12 mouse cellular contexts compared by ENCODE assay signal in genomic region chr16:95705771-95706170, GRCm38 (mm10). TPM values are rescaled to one million over a fixed set of nuclear protein-coding genes. Genes with fewer than 3 reads are reported as not detected.
A peak's percentile ranks its signal among the peaks of the same experiment; 100 is the strongest.
DNase-seq lines count a peak whose midpoint lies in the region; ATAC-seq and TF ChIP-seq lines count a peak whose summit lies in the region.
"Had no signal": no experiment of that assay in that cellular context is flagged by ENCODE, and none has a peak within 500 bp of the region (broad histone marks: within the 10 kb centered on the region; RNA-seq: fewer than 3 reads in every experiment).

No protein-coding gene starts in this region.

- peaks cover 16% of the 10 kb centered on the region for H3K4me1 ChIP-seq in hindbrain, embryonic 12.5 days
- H3K4me1 ChIP-seq in hindbrain, embryonic 13.5 days (replicated peaks) = peaks cover 32% of the 10 kb centered on the region
- peaks cover 35% of the 10 kb centered on the region for H3K4me1 ChIP-seq in thymus, adult 2 months (replicated peaks; ENCODE audit: control insufficient read depth, insufficient read depth, low read length)
- H3K4me1 ChIP-seq in limb, embryonic 11.5 days (ENCODE audit: control insufficient read depth, insufficient read depth, low read length) = peaks cover 28% of the 10 kb centered on the region

- no peak overlapping the region for H3K27ac ChIP-seq in hindbrain, embryonic 12.5 days
- no peak overlapping the region for H3K27ac ChIP-seq in hindbrain, embryonic 13.5 days
- no peak overlapping the region for H3K27ac ChIP-seq in thymus, adult 2 months (ENCODE audit: control insufficient read depth, insufficient read depth, low read length)
- no peak overlapping the region for H3K27ac ChIP-seq in limb, embryonic 11.5 days (replicated peaks; ENCODE audit: low read depth, low read length)
- H3K27ac ChIP-seq: hindbrain, embryonic 10.5 days; left cerebral cortex, adult 2 months had no signal

- WGBS in hindbrain, embryonic 12.5 days = 92% methylated on average over 6 of the region's 6 CpGs
- WGBS in hindbrain, embryonic 13.5 days = 93% methylated on average over 6 of the region's 6 CpGs
- WGBS in thymus, adult 2 months = 97% methylated on average over 6 of the region's 6 CpGs
- 93% methylated on average over 6 of the region's 6 CpGs for WGBS in limb, embryonic 11.5 days

- no peaks in the 10 kb centered on the region for H3K9me3 ChIP-seq in hindbrain, embryonic 12.5 days (replicated peaks)
- H3K9me3 ChIP-seq in hindbrain, embryonic 13.5 days = no peaks in the 10 kb centered on the region
- no peaks in the 10 kb centered on the region for H3K9me3 ChIP-seq in limb, embryonic 11.5 days (ENCODE audit: control insufficient read depth, low read length)
- H3K9me3 ChIP-seq: hindbrain, embryonic 10.5 days had no signal

- H3K9ac ChIP-seq in hindbrain, embryonic 12.5 days = no peak overlapping the region
- no peak overlapping the region for H3K9ac ChIP-seq in hindbrain, embryonic 13.5 days
- no peak overlapping the region for H3K9ac ChIP-seq in limb, embryonic 11.5 days (ENCODE audit: low read length)

- H3K27me3 ChIP-seq in hindbrain, embryonic 12.5 days = no peaks in the 10 kb centered on the region
- H3K27me3 ChIP-seq in hindbrain, embryonic 13.5 days = no peaks in the 10 kb centered on the region
- no peaks in the 10 kb centered on the region for H3K27me3 ChIP-seq in thymus, adult 2 months (ENCODE audit: control insufficient read depth, insufficient read depth, low read length)
- no peaks in the 10 kb centered on the region for H3K27me3 ChIP-seq in limb, embryonic 11.5 days (ENCODE audit: control insufficient read depth, insufficient read depth, low read length)

- TF ChIP-seq CTCF in thymus, adult 2 months (IDR thresholded peaks at IDR 0.05; ENCODE audit: borderline replicate concordance, control insufficient read depth, extremely low read depth, insufficient read depth, low read length, poor library complexity) = no peak

- no peak for DNase-seq in thymus, adult 2 months
- no peak for DNase-seq in thymus, postnatal 36 days
- no peak for DNase-seq in limb, embryonic 11.5 days (ENCODE audit: low spot score)
- no peak for DNase-seq in spleen, adult 18-20 months
- DNase-seq: cerebellum, adult 8-10 months; kidney, postnatal 4 days; thymus, postnatal 4 days had no signal

- peaks cover 14% of the 10 kb centered on the region for H3K36me3 ChIP-seq in hindbrain, embryonic 12.5 days
- peaks cover 20% of the 10 kb centered on the region for H3K36me3 ChIP-seq in hindbrain, embryonic 13.5 days
- peaks cover 47% of the 10 kb centered on the region for H3K36me3 ChIP-seq in thymus, adult 2 months (ENCODE audit: control insufficient read depth, insufficient read depth, low read length)
- H3K36me3 ChIP-seq in limb, embryonic 11.5 days (ENCODE audit: control insufficient read depth, insufficient read depth, low read length) = peaks cover 27% of the 10 kb centered on the region

- peak overlapping the region; percentile 13; the same call in 1 of the 2 replicates for H3K4me2 ChIP-seq in hindbrain, embryonic 12.5 days (replicated peaks)
- H3K4me2 ChIP-seq in hindbrain, embryonic 13.5 days = no peak overlapping the region
- peak overlapping the region; percentile 22; the same call in 1 of the 2 replicates for H3K4me2 ChIP-seq in limb, embryonic 11.5 days (ENCODE audit: low read depth, severe bottlenecking)

- ATAC-seq in hindbrain, embryonic 12.5 days (ENCODE audit: low FRiP score) = no peak
- no peak for ATAC-seq in hindbrain, embryonic 13.5 days (ENCODE audit: low FRiP score)
- no peak for ATAC-seq in limb, embryonic 11.5 days (ENCODE audit: insufficient number of reproducible peaks, low FRiP score, low TSS enrichment, low read depth)
- ATAC-seq in inflammation-experienced regulatory T-cells, adult 6 months = no peak

- H3K4me3 ChIP-seq in hindbrain, embryonic 12.5 days = no peak overlapping the region
- H3K4me3 ChIP-seq in hindbrain, embryonic 13.5 days = no peak overlapping the region
- H3K4me3 ChIP-seq in thymus, adult 2 months (ENCODE audit: control insufficient read depth, insufficient read depth, low read length) = peak overlapping the region; percentile 28
- H3K4me3 ChIP-seq in limb, embryonic 11.5 days (ENCODE audit: low read depth, low read length) = 0 out of 2 replicates have a peak overlapping the region, but pooled peaks have one; percentile 6

- TF ChIP-seq POLR2A in thymus, adult 2 months (IDR thresholded peaks at IDR 0.05; ENCODE audit: control insufficient read depth, extremely low read depth, insufficient read depth, low read length, poor library complexity) = no peak

RNA-seq across cellular contexts. Expression of gene Ets2, which starts 3.9 kb away (rescaled TPM):
- polyA plus RNA-seq in hindbrain, embryonic 12.5 days (2016; fragmentation: Nextera tagmentation; extraction: Ambion mirVana) = 44.6 and 47.9 TPM in 2 replicates
- polyA plus RNA-seq in hindbrain, embryonic 13.5 days (2015; fragmentation: Nextera tagmentation; extraction: Ambion mirVana) = 20.6 and 22.2 TPM in 2 replicates
- 343 and 598 TPM in 2 replicates for polyA plus RNA-seq in thymus, adult 2 months (2012; rRNA removed)
- polyA plus RNA-seq in limb, embryonic 11.5 days (2014; fragmentation: Nextera tagmentation; extraction: Ambion mirVana) = 98.2 and 112 TPM in 2 replicates
- polyA plus RNA-seq in inflammation-experienced regulatory T-cells, adult 6 months (2017; shearing (Covaris generic)) = 1 to 10 TPM; 2.4 to 4.0 (median 2.7) TPM

Comparison
In these comparisons a context has a peak if more than half of its experiments do, and no peak if none do; other contexts are left out.
1. H3K4me3 ChIP-seq: peak in thymus, adult 2 months (single experiment) and limb, embryonic 11.5 days (single experiment); none in hindbrain, embryonic 12.5 days (single experiment) and hindbrain, embryonic 13.5 days (single experiment).